Mouse (Mus musculus): ENCODE data around the gene Dok3.

The Dok3 gene

DNA sequence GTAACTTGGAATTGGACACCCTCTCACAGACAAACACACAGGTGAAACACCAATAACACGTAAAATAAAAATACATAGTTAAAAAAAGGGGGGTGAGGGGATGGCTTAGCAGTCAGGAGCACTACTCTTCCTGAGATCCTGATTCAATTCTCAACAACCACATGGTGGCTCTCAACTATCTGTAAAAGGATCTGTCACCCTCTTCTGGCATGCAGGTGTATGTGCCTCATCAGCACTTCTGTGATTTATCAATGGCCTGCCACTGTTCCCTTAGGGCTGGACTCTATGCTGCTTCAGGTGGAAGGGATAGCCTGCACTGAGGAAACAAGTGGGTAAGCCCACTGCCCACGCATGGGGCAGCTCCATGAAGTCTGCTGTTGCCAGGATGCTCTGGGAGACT lies 11.8 kb upstream of the Dok3 start:
- no peak for DNase-seq (ENCODE audit: low spot score)

- peak; percentile 99 for DNase-seq (ENCODE audit: low spot score)
These were observed 7.4 kb upstream of the Dok3 start, which contains the start of gene Ddx41 for GRCm38 (mm10) chr13:55536194-55537175. Gene Ddx41, minus strand, starts transcription at chr13:55536658.

GRCm38 (mm10) chr13:55535796-55536193 lies 6.7 kb upstream of the Dok3 start:
- no peak for DNase-seq (ENCODE audit: low spot score)

GRCm38 (mm10) chr13:55535191-55535590 lies 6.1 kb upstream of the Dok3 start:
- DNase-seq (ENCODE audit: low spot score): no peak

- DNase-seq (ENCODE audit: low spot score): no peak
These were observed 993 bp downstream of the Dok3 start for GRCm38 (mm10) chr13:55527834-55528772.

DNA sequence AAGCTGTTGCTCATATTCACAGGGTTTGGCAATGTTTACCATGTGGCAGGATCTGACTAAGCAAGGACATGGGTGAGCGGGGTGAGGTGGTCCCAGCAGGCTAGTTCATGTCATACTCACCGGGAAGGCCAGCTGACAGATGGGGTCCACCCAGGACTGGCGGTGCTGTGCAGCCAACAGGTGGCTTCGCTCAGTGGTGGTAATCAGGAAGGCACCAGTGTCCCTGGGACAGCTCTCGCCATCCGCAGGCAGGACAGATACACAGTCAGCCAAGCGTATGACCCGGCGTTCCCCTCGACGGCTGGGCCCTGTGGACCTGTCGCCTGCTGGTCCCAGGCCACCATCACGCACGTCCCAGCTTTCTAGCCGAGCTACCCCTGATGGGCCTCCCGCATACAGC lies 1.9 kb downstream of the Dok3 start:
- DNase-seq (ENCODE audit: low spot score): no peak

DNA sequence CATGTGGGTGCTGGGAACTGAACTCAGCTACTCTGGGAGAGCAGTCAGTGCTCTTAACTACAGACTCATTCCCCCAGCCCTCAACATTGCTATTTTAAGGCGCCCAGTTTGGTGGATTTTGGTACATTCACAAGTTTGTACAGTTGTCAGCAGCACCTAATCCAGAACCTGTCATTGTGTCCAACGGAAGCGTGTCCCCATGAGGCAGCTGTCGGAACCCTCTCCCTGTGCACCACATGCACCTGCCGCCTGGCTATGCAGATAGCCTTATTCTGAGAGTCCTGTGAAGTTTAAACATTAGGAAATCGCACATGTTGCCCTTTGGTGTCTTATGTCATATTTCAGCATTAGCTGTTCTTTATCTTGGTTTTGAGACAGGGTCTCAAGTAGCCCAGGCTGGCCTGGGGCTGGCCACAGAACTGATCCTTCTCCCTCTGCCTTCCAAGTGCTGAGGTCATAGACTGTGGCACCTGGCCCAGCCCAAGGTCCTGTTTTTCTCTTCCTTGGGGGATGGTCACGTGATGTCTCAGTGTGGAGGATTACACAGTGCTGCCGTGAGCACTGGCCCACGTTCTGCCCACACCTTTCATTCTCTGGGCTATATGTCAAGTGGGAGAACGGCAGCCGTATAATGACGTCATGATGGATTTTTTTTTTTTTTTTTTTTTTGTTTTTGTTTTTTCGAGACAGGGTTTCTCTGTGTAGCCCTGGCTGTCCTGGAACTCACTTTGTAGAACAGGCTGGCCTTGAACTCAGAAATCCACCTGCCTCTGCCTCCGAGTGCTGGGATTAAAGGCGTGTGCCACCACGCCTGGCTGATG lies 3.2 kb downstream of the Dok3 start:
- DNase-seq (ENCODE audit: low spot score): no peak

- no peak for DNase-seq (ENCODE audit: low spot score)
These were observed 5.0 kb downstream of the Dok3 start for GRCm38 (mm10) chr13:55523951-55524600.

GRCm38 (mm10) chr13:55523278-55523677 lies 5.8 kb downstream of the Dok3 start:
- DNase-seq (ENCODE audit: low spot score): peak; percentile 52

GRCm38 (mm10) chr13:55522730-55523129 lies 6.4 kb downstream of the Dok3 start:
- no peak for DNase-seq (ENCODE audit: low spot score)

- no peak for DNase-seq (ENCODE audit: low spot score)
These were observed 9.5 kb downstream of the Dok3 start for GRCm38 (mm10) chr13:55519606-55520005.

DNA sequence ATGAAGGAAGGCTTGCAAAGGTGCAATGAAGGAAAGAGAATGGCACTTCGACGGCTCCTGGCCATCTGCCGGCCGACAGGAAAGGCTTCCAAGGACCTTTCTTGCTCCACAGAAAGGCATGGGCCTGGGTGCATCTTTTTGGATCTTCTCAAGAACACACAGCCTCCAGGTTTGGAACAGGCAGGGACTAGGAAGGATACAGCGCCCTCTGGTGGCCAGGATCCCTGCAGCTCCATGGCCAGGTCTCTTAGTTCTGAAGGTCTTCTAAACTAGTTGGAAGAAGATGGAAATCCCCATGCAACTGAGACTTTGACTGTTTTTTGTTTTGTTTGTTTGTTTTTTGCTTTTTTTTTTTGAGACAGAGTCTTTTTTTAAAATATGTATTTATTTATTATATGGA lies 12.1 kb downstream of the Dok3 start:
- DNase-seq (ENCODE audit: low spot score): peak; percentile 54

DNA sequence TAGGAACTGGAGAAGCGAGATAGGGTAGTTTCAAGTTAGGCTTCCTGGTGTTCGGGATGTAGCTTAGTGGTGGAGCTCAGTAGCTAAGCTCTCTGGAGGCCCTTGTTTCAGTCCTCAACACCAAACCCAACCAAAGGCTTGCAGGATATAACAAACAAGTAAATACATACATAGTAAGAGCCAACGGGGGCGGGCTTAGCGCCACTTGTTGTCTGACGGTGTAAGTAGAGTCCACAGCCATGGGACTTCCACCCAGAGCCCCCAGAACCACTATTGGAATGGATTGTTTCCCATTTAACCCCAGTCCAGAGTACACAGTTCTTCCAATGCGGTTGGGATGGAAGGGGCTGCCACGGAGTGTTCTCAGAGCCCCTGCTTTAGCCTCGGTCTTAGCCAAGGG lies 15.3 kb downstream of the Dok3 start:
- no peak for DNase-seq (ENCODE audit: low spot score)

DNA sequence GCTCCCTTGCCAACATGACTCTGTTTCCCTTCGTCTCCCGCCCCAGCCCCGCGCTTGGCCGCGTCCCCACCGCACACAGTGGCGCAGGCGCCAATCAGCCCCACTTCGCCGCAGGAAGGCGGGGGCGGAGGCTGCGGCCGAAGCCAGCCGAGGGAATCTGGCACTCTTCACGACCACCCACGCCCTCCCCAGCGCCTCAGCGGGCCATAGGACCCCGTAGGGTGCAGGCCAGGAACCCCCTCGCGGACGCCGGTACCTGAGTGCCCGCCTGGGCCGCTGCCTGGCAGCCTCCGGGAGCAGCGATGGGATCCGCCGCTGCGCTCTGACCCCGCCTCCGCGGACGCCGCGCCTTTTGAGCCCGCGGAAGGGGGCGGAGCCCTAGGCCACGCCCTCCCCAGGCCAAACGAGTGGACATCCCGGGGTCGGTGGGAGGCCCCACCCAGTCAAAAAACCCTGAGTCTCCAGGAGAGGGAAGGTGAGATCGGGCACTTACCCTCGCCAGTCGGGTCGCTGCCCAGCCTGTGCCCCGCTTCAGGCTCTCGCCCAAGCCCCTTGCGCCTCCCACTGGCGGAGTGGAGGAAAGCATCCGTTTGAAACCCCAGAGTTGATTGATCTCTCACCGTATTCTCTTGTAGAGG lies 15.9 kb downstream of the Dok3 start, which contains the start of gene Pdlim7:
Gene Pdlim7, minus strand, starts transcription at position 566 of the 638 bp plus-strand sequence.
- DNase-seq (ENCODE audit: low spot score): peak; percentile 82

- peak; percentile 55 for DNase-seq (ENCODE audit: low spot score)
These were observed 16.6 kb downstream of the Dok3 start for GRCm38 (mm10) chr13:55512379-55513031.

- no peak for DNase-seq (ENCODE audit: low spot score)
These were observed 17.6 kb downstream of the Dok3 start for GRCm38 (mm10) chr13:55511492-55511861.

DNA sequence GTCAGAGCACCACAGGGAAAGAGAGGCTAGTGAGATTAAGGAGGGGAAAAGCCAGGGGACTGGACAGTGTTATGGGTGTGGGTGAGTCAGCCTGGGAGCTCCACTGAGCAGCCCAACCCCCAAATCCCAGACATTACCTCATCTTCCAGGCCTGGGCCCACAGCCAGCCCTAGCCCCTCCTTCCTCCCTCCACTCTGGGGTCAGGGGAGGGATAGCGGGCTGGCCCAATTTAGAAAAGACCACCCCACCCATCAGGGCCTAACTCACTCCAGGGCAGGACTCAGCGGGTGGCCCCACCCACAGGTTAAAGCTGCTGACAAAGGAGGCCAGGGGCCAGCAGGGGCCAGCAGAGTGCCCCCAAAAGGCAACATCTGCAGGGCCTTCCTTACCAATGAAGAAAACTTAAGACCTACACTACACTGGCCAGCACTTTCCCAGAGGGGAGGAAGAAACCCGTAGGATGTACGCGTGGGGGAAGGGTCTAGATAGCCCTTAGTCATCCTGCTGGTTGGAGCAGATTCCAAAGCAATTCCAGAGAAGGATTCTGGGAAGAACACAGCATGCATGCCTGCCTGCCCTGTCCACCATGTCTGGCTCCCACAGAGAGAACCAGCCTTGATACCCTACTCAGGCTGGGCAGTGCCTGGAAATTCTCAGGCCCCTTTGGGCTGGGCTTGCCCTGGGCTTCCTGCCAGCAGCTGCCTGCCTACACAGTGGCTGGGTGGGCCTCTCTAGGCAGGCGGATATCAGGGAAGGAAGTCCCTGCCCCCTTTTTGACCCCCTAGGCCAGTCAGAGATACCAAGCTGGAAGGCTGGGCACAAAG lies 18.2 kb downstream of the Dok3 start:
- DNase-seq (ENCODE audit: low spot score): peak; percentile 72

DNA sequence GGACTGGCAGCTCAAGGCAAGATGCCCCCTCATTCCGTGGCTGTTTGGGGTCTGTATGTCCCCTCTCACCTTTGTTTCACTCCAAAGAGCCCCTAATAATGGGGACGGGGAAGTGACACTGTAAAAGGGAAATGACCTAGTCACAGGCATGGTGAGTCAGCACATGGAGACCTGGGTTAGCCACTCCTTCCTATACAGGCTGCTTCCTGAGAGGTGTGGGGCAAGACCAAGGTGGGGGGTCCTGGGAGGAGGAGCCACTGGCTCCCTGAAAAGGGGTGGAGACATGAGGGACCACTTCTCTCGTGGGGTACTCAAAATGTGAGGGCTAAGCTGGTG lies 18.8 kb downstream of the Dok3 start:
- no peak for DNase-seq (ENCODE audit: low spot score)

DNA sequence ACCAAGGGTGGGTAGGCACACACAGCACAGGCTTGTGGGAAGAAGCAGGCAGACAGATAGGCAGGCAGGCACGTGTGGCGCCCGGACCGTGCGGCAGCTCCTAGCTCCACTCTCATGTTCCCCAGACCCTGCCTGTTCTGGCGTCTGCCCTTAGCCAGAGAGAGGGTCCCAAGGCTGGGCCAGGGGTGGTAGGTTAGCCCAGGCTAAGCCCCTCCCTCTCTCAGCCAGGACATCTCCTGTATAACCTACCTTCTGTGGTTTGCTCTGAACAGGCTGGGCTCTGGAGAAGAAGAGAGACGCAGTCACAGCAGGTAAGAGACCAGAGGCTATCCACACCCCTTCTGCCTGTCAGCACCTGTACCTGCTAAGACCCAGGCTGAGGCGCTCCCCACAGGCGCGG lies 20.6 kb downstream of the Dok3 start:
- no peak for DNase-seq (ENCODE audit: low spot score)

Measured in ovary, adult 18-20 months (tissue).